Mouse (Mus musculus): ENCODE results near the gene Nrbp1. TPM values are rescaled to one million over a fixed set of nuclear protein-coding genes. Genes with fewer than 3 reads are reported as not detected.

The Nrbp1 gene
- total and polyA plus RNA-seq, 2 experiments from 2014 or later = 104 to 120 TPM

GRCm38 (mm10) chr5:31273018-31273417 is 32.4 kb downstream of the Nrbp1 start:
- DNase-seq (ENCODE audit: low spot score) = no peak
- 82% methylated on average over 6 of the region's 6 CpGs for WGBS
- H3K4me3 ChIP-seq (ENCODE audit: low read depth, low read length) = no peak overlapping the region
- no peak for TF ChIP-seq EP300 (IDR thresholded peaks at IDR 0.05; ENCODE audit: low read depth)
- TF ChIP-seq CTCF (IDR thresholded peaks at IDR 0.05; ENCODE audit: low read depth) = no peak
- H3K27ac ChIP-seq (ENCODE audit: low read depth) = no peak overlapping the region
- no peaks in the 10 kb centered on the region for H3K9me3 ChIP-seq (replicated peaks; ENCODE audit: control insufficient read depth, low read length)
- H3K36me3 ChIP-seq (replicated peaks; ENCODE audit: control insufficient read depth, insufficient read depth, low read length) = peaks cover 70% of the 10 kb centered on the region
- no peaks in the 10 kb centered on the region for H3K4me1 ChIP-seq (ENCODE audit: control insufficient read depth, insufficient read depth)
- no peak overlapping the region for H3K4me2 ChIP-seq (ENCODE audit: low read depth, low read length)
- no peaks in the 10 kb centered on the region for H3K27me3 ChIP-seq (ENCODE audit: control insufficient read depth, insufficient read depth, low read length)
- no peak overlapping the region for H3K9ac ChIP-seq (replicated peaks; ENCODE audit: low read depth, low read length)
- no peak for ATAC-seq (ENCODE audit: insufficient read depth, low read depth)

DNA sequence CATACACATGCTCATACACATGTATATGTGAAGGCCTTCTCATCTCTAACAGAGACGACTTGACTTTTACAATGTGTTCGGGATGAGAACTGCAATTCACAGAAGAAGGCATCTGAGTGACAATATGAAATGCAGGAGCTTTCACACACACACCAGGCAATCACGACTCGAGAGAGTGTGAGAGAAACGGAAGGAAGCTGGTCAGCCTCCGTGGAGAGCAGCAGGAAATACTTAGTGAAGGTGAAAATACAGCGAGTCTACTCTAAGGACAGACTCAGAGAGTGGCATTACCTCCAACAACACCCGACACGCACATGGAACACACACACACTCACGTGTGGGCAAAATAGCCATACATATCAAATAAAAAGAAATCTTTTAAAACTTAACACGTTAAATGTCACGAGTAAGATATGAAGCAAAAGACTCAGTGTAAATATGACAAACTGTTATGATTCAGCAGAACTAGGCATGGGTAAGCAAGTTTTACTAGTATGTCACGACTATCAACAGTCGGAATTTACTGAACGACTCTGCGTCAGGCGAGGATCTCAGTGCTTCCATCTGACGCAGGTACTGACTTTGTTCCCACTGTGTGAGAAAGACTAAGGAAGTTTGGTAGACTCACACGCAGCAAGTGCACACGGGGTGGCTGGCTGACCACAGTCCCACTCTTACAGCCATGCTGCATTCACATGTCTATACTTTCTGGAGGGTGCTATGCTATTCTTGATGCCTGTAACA is 38.8 kb downstream of the Nrbp1 start:
- H3K36me3 ChIP-seq (replicated peaks; ENCODE audit: control insufficient read depth, insufficient read depth, low read length) = peaks cover 83% of the 10 kb centered on the region
- WGBS = 80% methylated on average over 20 of the region's 20 CpGs
- H3K4me3 ChIP-seq (ENCODE audit: low read depth, low read length) = no peak overlapping the region
- H3K4me2 ChIP-seq (ENCODE audit: low read depth, low read length) = no peak overlapping the region
- ATAC-seq (ENCODE audit: insufficient read depth, low read depth) (no peak), DNase-seq (ENCODE audit: low spot score) (no peak)
- no peaks in the 10 kb centered on the region for H3K9me3 ChIP-seq (replicated peaks; ENCODE audit: control insufficient read depth, low read length)
- no peak overlapping the region for H3K9ac ChIP-seq (replicated peaks; ENCODE audit: low read depth, low read length)
- no peak overlapping the region for H3K27ac ChIP-seq (ENCODE audit: low read depth)
- H3K4me1 ChIP-seq (ENCODE audit: control insufficient read depth, insufficient read depth) = no peaks in the 10 kb centered on the region
- no peaks in the 10 kb centered on the region for H3K27me3 ChIP-seq (ENCODE audit: control insufficient read depth, insufficient read depth, low read length)
- TF ChIP-seq EP300 (IDR thresholded peaks at IDR 0.05; ENCODE audit: low read depth) = no peak
- TF ChIP-seq CTCF (IDR thresholded peaks at IDR 0.05; ENCODE audit: low read depth) = no peak

DNA sequence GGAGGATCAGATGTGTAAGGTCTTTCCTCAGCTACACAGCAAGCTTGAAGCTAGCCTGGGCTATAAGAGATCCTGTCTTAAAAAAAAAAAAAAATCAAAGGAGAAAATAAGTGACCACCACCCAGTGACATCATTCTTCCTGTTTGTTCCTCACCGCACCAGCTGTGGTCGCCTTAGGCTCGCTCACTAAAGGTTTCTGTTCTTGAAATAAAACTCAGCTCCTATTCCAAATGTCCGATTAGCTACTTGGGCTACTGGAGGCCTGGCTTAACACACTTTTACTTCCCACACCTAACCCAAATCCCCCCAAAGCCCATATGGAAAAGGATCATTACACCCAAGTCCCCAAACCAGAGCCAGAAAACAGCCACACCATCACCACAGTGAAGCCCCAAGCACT is 47.6 kb downstream of the Nrbp1 start:
- DNase-seq (ENCODE audit: low spot score) (no peak), ATAC-seq (ENCODE audit: insufficient read depth, low read depth) (no peak)
- WGBS = 63% methylated on average over 4 of the region's 4 CpGs

DNA sequence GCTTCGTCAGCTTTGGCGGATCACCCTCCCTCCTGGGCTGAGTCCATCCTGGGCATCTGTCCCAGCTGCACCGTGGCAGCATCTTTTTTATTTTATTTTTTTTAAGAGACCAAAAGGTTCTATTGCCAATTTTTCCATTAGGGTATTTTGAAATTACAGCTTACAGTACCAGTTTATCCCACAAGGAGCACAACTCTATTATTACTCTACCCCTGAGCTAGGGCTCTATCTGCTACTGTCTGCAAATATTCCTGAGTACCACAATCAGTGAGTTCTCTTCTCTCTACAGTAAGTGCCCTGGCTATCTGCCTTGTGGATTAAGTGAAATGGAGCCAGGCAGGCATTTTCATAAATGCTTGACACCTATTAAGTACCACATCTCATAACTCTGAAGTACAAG is 48.0 kb downstream of the Nrbp1 start:
- Histone ChIP-seq H3K4me2 (ENCODE audit: low read depth, low read length) (no peak overlapping the region), H3K9ac (replicated peaks; ENCODE audit: low read depth, low read length) (no peak overlapping the region), H3K36me3 (replicated peaks; ENCODE audit: control insufficient read depth, insufficient read depth, low read length) (peaks cover 34% of the 10 kb centered on the region), H3K4me3 (ENCODE audit: low read depth, low read length) (no peak overlapping the region), H3K27me3 (ENCODE audit: control insufficient read depth, insufficient read depth, low read length) (no peaks in the 10 kb centered on the region), H3K4me1 (ENCODE audit: control insufficient read depth, insufficient read depth) (peaks cover 5% of the 10 kb centered on the region; the same call in 1 of the 2 replicates), H3K27ac (ENCODE audit: low read depth) (no peak overlapping the region), H3K9me3 (replicated peaks; ENCODE audit: control insufficient read depth, low read length) (no peaks in the 10 kb centered on the region)
- DNase-seq (ENCODE audit: low spot score) (no peak), ATAC-seq (ENCODE audit: insufficient read depth, low read depth) (no peak)
- TF ChIP-seq CTCF (IDR thresholded peaks at IDR 0.05; ENCODE audit: low read depth) (no peak), EP300 (IDR thresholded peaks at IDR 0.05; ENCODE audit: low read depth) (no peak)
- 61% methylated on average over 3 of the region's 3 CpGs for WGBS

More for the DNA sequence above, 47.6 kb downstream of the Nrbp1 start:
- Histone ChIP-seq H3K4me3 (ENCODE audit: low read depth, low read length) (no peak overlapping the region), H3K4me1 (ENCODE audit: control insufficient read depth, insufficient read depth) (peaks cover 5% of the 10 kb centered on the region; the same call in 1 of the 2 replicates), H3K9ac (replicated peaks; ENCODE audit: low read depth, low read length) (no peak overlapping the region), H3K9me3 (replicated peaks; ENCODE audit: control insufficient read depth, low read length) (no peaks in the 10 kb centered on the region), H3K27ac (ENCODE audit: low read depth) (no peak overlapping the region), H3K36me3 (replicated peaks; ENCODE audit: control insufficient read depth, insufficient read depth, low read length) (peaks cover 38% of the 10 kb centered on the region), H3K27me3 (ENCODE audit: control insufficient read depth, insufficient read depth, low read length) (no peaks in the 10 kb centered on the region), H3K4me2 (ENCODE audit: low read depth, low read length) (no peak overlapping the region)
- TF ChIP-seq EP300 (IDR thresholded peaks at IDR 0.05; ENCODE audit: low read depth) = no peak
- TF ChIP-seq CTCF (IDR thresholded peaks at IDR 0.05; ENCODE audit: low read depth) = no peak

DNA sequence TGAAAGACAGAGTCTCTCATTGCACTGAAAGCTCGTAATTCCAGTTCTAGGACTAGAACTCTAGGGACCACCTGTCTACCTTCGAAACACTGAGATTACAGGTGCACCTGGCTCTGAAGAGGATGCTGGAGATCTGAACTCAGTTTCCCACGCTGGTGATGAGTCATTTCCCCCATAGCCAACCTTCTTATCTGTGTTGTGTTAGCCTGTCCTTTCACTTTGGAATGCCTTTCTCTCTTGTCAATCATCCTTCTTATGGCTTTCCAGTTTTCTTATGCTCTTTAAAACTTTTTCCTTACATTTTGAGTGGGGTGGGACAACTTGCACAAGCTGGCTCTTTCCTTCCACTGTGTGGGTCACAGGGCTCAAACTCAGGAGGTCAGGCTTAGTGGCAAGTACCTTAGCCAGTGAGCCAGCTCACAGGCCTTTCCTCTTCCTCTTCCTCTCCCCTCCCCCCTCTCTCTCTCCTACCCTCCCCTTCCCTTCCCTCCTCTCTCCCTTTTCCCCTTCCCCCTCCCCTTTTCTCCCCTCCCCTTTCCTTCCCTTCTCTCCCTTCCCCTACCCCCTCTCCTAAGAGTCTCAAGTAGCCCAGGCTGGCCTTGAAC is 49.1 kb downstream of the Nrbp1 start:
- no peak overlapping the region; the same call in 1 of the 2 replicates for H3K9ac ChIP-seq (replicated peaks; ENCODE audit: low read depth, low read length)
- H3K27ac ChIP-seq (ENCODE audit: low read depth) = no peak overlapping the region
- WGBS = 64% methylated on average over 3 of the region's 3 CpGs
- ATAC-seq (ENCODE audit: insufficient read depth, low read depth) = no peak
- H3K4me1 ChIP-seq (ENCODE audit: control insufficient read depth, insufficient read depth) = peaks cover 5% of the 10 kb centered on the region; the same call in 1 of the 2 replicates
- no peaks in the 10 kb centered on the region for H3K9me3 ChIP-seq (replicated peaks; ENCODE audit: control insufficient read depth, low read length)
- no peak overlapping the region for H3K4me3 ChIP-seq (ENCODE audit: low read depth, low read length)
- H3K36me3 ChIP-seq (replicated peaks; ENCODE audit: control insufficient read depth, insufficient read depth, low read length) = peaks cover 23% of the 10 kb centered on the region
- DNase-seq (ENCODE audit: low spot score) = no peak
- TF ChIP-seq CTCF (IDR thresholded peaks at IDR 0.05; ENCODE audit: low read depth) (no peak), EP300 (IDR thresholded peaks at IDR 0.05; ENCODE audit: low read depth) (no peak)
- H3K4me2 ChIP-seq (ENCODE audit: low read depth, low read length) = 0 out of 2 replicates have a peak overlapping the region, but pooled peaks have one; percentile 78
- no peaks in the 10 kb centered on the region for H3K27me3 ChIP-seq (ENCODE audit: control insufficient read depth, insufficient read depth, low read length)

Data from heart, postnatal 0 days (tissue).